Mouse (Mus musculus) left cerebral cortex, postnatal 25 days (tissue): ENCODE measurements around the gene Fgd2. TPM values are rescaled to one million over a fixed set of nuclear protein-coding genes. Genes with fewer than 3 reads are reported as not detected.
"Not testable (repeated sequence)": the region's sequence is repeated elsewhere in the genome, so short reads cannot be mapped to it uniquely, and the experiment has no call there.

Experiments used
- DNase-seq, 2 experiments: peaks; one replicate each; pipeline ENCODE4 v3.0.0; 2022; ENCODE audit warnings: low spot score in 2 of 2, mixed read lengths in 1 of 2
- intact Hi-C: fragments of 180-260 bp; cut with DNase I; formaldehyde crosslinking; loops from one replicate; pipeline ENCODE4 v1.15.1; 2025
- total RNA-seq, 2 experiments: library from RNA; stranded (reverse); gene quantifications; 2 replicates each; pipeline ENCODE4 v1.2.3; 2021

Gene Fgd2
- total RNA-seq, 2 experiments from 2014 or later: 5.2 to 6.8 TPM

DNA sequence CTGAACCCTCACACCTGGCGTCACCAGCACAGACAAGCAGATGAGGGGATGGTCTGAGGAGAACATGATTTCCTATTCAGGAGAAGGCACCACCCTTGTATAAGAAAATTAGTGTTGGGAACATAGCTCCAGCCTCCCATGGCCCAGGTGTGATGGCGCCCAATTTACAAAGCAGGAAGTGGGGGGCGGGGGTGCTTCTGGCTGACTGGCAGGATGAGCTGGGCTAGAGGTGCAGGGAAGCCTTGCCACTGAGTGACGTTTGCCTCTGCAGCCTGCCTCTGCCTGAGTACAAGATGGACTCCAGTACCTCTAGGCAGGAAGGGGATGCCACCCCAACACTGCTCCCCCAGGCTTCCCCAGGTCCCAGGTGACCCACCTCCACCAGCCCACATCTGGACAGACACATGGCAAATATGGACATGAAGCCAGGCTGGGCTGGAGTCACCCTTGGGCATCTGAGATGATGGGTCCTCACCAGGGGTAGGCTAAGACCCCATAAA, 28.5 kb upstream of the Fgd2 start:
- no peak for DNase-seq
- intact Hi-C loops: no loop called here

DNA sequence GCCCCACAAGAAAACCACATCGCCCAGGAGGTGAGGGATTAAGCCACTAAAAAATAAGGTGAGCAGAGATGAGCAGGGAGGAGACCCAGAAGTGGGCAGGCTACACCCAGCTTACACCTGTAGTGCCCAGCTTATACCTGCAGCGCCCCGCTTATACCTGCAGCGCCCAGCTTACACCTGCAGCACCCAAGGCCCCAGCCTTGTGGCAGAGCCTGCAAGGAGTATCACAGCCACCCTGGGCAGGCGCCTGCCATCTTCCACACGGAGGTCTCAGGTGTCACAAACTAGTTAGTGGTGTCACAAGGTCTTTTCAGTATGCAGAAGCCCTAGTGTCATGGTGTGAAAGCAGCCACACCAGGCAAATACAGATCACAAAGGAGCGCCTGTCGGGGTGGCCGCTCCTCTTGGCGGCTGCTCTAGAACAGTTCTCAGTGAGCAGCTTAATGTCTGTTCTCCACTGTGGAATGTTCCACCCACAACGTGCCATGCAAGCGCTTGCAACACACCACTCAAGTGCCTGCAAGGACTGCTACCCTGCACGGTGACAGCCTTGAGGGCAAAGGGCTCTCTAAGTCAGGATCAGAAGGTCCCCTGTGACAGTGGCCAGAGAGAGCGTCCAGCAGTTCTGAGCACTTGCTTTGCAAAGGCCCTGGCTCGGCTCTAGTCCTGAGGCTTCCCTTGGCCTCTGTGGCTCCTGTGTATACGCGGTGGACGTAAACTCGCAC, 24.3 kb upstream of the Fgd2 start:
- DNase-seq: no peak
- intact Hi-C loops: no loop called here

GRCm38 (mm10) chr17:29337979-29338823, 22.5 kb upstream of the Fgd2 start:
- DNase-seq: no peak
- intact Hi-C loops: no loop called here

GRCm38 (mm10) chr17:29339170-29339768, 21.4 kb upstream of the Fgd2 start:
- intact Hi-C loops: no loop called here
- DNase-seq: no peak

DNA sequence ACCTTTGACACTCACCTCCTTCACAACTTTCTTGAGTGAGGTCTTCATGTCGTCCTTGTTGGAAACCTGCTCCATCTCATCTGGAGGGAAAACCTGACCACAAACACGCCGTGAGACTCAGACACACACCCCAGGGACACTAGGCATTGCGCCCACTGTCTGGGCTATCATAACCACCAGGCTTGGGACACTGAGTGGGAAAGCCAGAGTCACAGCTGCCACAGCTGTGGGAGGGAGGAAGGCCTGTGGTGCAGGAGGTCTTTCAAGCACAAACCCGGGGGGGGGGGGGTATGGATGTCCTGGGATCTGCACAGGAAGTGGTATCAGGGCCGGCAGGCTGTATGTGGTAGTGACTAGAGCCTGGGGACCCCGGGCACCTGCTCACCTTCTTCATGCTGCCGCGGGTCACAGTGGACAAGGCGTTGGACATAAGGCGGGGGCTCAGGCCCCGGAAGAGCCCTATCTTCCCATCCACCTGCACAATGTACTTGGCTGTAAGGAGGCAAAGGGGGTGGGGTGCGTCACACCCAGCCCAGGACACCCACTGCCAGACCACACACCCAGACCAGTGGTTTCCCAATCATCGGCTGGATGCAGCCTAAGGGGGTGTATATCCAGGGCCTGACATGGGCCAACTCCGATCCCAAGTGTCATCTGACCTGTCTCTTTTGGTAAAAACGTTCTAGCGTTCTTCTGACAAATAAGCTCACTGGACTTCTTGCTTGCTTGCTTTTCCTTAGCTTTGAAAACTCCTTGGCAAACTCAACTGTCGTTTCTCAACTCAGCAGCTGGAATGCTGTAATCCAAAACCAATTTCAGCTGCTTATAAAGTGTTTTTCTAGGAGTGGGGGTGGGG, 20.1 kb upstream of the Fgd2 start:
- intact Hi-C loops: no loop called here
- DNase-seq: no peak

DNA sequence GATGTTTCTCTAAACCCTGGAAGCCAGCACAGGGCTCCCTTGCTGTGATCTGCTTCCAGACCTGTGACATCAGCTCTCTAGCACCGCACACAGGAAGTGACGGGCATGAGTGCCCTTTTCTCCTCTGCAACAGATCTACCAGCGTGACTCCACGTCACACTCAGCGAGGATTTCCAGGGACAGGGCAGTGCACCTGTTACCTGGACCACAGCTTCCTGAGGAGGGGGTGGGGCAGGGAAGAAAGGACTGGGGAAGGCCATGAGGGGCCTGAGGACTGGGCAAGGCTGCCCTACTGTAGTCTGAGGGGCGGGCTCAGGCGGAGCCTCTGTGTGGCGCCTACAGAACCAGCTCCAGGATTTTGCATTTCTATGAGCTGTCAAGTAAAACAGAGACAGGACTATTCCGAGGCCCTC, 19.1 kb upstream of the Fgd2 start:
- no peak for DNase-seq
- intact Hi-C loops: no loop called here

DNA sequence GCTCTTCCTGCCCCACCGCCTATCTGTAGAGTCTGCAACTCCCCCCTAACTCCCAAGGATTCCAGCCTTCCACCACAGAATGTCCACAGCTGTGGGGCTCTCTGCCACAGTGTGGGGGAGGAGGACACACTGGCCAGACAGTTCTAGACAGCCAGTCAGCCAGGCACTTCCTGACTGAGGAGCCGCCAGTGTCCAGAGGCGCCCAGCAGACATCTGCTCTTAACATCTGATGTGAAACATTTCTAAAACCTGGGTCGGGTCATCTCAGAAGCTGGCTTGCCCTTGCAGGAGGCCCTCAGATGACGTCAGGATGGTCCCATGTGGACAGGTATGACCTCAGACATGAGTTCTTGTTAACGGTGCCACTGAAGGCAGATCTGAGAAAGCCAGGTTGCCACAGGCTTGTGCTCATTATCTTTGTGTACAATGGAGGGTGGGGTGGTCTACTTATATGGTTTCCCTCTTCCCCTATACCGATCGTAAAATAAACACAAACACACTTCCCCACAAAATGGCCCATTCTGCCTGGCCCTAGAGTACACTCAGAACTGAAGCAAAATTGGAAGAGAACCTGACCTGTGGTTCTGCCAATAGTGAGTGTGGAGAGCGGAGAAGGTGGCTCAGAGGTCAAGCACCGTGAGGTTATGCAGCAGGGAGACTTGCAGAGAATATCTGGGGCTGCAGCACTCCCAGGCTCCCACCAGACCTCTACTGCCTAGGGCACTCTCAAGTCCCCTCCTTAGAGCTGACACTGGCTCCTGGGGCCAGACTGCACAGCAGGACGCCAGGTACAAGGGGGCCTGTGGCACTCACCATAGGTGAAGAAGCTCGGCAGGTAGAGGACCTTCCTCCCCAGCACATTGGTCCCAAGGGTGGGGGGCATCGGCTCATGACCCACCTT, 18.5 kb upstream of the Fgd2 start:
- no peak for DNase-seq
- intact Hi-C loops: no loop called here

DNA sequence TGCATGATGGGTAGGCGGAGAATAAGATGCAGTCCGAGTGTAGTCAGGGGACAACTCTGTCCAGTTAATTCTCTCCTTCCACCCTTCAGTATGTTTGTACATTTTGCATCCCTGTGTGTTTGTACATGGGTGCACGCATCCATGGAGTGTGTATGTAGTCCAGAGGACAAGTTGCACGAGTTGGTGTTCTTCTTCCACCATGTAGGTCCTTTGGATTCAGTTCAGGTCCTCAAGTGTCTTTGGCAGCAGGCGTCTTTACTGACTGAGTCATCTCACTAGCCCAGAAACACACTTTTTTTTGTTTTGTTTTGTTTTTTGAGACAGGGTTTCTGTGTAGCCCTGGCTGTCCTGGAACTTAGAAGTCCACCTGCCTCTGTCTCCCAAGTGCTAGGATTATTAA, 17.5 kb upstream of the Fgd2 start:
- intact Hi-C loops: no loop called here

DNA sequence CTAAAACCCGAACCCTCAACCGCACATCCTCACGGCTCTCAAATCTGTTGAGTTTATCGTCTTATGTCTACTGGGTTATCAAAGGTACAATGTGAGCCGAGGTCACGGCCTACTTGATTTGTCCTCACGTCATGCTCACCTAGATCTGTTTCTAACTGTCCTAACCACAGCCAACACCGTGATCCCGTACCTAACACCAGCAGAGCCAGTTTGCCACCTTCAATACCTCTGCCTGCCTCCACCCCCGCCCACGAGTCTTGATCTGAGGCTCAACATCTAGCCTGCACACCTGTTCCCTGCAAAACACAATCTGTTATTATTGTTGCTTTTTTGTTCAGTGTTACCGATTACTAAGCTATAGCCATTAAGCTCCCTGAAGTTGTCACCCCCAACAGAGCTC, 15.4 kb upstream of the Fgd2 start:
- intact Hi-C loops: loop anchor here (1.0 kb wide), 1 partner anchor 147 kb away; no protein-coding TSS in a partner anchor
- no peak for DNase-seq

More for the DNA sequence above, 17.5 kb upstream of the Fgd2 start:
- no peak for DNase-seq

- intact Hi-C loops: no loop called here
- DNase-seq: peak; percentile 49 to 78
Observed at GRCm38 (mm10) chr17:29346496-29347125, 14.1 kb upstream of the Fgd2 start.

DNA sequence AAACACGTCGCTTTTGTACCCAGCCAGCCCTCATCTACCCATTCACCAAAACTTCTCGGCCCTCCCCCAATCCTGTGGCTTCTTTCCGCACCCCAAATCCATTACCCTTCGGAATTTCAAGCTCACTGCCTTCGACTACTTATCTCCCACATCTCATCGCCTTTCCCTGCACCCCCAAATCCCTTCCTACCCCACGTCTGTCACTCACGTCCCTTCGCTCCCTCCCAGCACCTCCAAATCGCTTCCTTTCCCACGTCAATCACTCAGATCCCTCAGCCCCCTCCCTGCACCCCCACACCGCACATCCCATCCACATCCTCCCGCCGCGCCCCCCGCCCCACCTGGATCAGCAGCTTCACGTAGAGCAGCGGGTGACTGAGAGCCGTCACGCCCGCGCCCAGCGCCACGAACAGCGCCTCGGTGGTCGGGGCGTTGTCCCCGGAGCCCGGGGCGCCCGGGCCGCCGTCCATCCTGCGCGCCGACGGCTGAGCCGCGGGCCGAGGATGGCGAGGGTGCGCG, 13.5 kb upstream of the Fgd2 start:
- no peak for DNase-seq
- intact Hi-C loops: no loop called here

GRCm38 (mm10) chr17:29347645-29348256, 13.0 kb upstream of the Fgd2 start, which contains the start of gene Mtch1:
TSS of gene Mtch1 (minus strand) at chr17:29347934.
- DNase-seq: peak; percentile 98
- intact Hi-C loops: no loop called here

DNA sequence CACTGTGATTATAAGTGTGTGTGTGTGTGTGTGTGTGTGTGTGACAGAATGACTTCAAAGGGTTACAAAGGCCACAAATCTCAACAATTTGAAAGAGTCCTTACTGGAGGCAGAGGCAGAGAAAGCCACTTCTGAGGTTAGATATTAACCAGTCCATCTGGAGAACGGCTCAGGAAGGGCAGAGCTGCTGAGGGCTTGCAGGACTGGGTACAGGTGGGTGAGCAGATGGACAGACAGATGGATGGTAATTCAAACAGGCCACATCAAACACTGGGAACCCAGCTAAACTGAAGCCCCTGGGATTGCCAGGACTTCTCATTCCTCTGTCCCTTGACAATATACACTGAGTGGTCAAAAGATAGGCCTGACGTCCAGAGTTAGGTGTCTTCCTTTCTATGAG, 11.7 kb upstream of the Fgd2 start:
- no peak for DNase-seq
- intact Hi-C loops: no loop called here

- DNase-seq, intact Hi-C loops: not testable (repeated sequence)
Observed at GRCm38 (mm10) chr17:29351056-29351455, 9.7 kb upstream of the Fgd2 start.

DNA sequence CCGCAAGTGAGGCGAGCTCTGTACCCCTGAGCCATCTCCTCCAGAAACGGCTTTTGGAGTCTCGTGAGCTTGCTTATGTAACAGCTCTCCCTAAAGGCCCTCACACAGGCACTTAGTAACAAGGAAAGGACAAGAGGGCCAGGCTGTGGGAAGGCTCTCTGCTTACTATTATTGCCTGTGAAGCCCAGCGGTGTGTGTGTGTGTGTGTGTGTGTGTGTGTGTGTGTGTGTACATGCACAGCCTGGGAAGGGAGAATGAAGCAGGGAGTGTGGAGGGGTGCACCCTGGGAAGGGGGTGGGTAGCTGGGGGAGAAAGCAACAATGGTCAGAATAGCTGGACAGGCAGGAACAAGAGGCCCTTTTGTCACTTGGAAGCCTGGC, 5.3 kb upstream of the Fgd2 start:
- intact Hi-C loops: no loop called here
- DNase-seq: no peak

DNA sequence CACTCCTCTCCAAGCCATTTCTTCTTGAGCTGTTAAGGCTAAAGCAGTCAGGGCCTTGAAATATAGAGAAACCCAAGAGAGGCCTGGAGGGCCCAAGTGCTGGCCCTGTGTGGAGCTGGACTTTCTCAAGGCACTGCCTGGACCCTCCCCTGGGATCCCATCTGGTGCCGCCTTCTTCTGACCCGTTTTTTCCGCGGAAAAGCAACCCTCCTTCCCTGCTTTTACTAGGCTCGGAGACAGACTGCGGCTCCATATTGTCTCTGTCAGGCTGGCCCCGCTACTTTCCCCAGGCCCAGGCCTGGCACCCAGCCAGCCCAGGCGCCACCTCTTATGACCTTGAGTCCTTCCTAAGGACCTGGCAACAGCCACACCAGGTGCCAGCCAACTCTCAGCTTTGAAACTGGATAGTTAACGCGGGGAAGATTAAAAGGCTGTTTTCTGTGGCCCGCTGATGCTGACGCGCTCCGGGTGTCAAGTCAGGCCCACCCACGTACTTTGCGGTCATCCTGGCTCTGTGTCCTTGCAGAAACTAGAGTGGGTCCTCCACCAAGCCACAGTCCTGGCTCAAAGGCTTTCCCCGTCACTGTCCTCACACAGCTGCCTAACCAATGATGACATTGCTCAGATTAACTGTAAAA, 4.8 kb upstream of the Fgd2 start:
- intact Hi-C loops: no loop called here
- DNase-seq: peak; percentile 26 to 39

GRCm38 (mm10) chr17:29356479-29356856, 4.2 kb upstream of the Fgd2 start:
- peak; percentile 52 to 58 for DNase-seq
- intact Hi-C loops: no loop called here
